Mouse (Mus musculus): Measurements from ENCODE around the gene Dnajc19.

DNA sequence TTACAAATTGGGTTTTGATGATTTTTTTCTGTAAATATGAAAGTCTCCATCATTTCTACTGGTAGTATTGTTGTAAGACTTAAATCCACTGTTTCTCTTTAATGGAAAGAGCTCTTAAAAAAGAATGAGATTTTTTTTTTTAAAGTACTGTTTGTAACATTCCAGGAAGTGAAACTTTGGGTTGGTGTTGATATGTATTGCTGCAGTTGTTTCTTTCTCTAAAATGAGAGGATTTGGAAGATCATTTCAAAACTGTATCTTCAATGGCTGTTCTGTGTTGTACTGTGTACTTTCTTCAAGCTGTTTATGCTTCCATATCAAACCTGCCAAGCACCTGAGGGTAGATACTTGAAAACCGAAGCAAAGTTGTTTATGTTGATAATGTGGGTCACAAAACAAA lies 46.3 kb downstream of the Dnajc19 start:
- TF ChIP-seq CTCF (IDR thresholded peaks at IDR 0.05) (no peak), EP300 (IDR thresholded peaks at IDR 0.05; ENCODE audit: insufficient read depth, low read depth, low read length) (no peak)

Measured in heart, adult 2 months (tissue).